In the genomic region with DNA sequence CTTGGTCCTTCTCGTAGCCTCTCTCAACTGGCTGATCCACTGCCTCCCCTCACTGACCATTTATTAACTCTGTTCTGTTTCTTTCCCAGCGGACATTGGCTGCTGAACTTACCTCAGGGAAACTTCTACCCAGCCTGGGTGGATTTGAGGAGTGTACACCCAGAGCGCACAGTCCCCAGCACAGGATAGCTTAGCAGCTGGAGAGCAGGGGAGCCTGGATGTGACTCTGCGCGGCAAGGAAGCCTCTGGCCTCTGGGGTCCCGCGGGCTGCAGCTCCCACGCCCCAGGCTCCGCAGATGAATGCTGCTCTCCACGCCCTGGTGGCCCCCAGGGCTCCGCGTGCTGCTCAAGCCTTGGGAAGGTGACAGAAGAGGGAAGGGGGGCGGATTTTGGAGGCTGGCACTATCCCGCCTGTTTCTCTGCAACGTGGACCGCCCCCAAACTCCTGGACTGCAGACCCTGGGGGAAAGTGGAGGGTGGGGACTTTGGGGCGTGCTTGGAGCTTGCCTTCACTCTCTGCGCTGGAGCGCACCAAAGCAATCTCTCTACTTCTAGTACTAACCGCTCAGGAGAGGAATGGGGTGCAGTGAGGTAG, we compare ENCODE assay signal across 11 mouse cellular contexts. TPM values are rescaled to one million over a fixed set of nuclear protein-coding genes. Genes with fewer than 3 reads are reported as not detected.
A peak's percentile ranks its signal among the peaks of the same experiment; 100 is the strongest.
DNase-seq lines count a peak whose midpoint lies in the region; ATAC-seq and TF ChIP-seq lines count a peak whose summit lies in the region.
"Had no signal": no experiment of that assay in that cellular context is flagged by ENCODE, and none has a peak within 500 bp of the region (broad histone marks: within the 10 kb centered on the region; RNA-seq: fewer than 3 reads in every experiment).

Gene Col6a6, minus strand, starts transcription at position 370 of the 595 bp plus-strand sequence.

- H3K9ac ChIP-seq in lung, embryonic 16.5 days (ENCODE audit: low read length): no peak within 1 kb of the TSS
- H3K9ac ChIP-seq in heart, embryonic 11.5 days (ENCODE audit: low read depth, low read length): 0 out of 2 replicates have a peak within 1 kb of the TSS, but pooled peaks have one; percentile 28
- H3K9ac ChIP-seq in kidney, postnatal 0 days (ENCODE audit: low read depth, low read length): no peak within 1 kb of the TSS

- no peak within 1 kb of the TSS for H3K27ac ChIP-seq in lung, embryonic 16.5 days (ENCODE audit: low read length)
- no peak within 1 kb of the TSS for H3K27ac ChIP-seq in heart, embryonic 11.5 days (ENCODE audit: low read depth, low read length)
- no peak within 1 kb of the TSS for H3K27ac ChIP-seq in kidney, postnatal 0 days

- 0 out of 2 replicates have a peak, but pooled peaks have one; percentile 28 for ATAC-seq in lung, embryonic 16.5 days (ENCODE audit: low read depth)
- no peak; the same call in 1 of the 2 replicates for ATAC-seq in heart, embryonic 11.5 days (replicated peaks; ENCODE audit: insufficient number of reproducible peaks, low FRiP score, low TSS enrichment)
- 0 out of 2 replicates have a peak, but pooled peaks have one; percentile 43 for ATAC-seq in kidney, postnatal 0 days (replicated peaks; ENCODE audit: low FRiP score, low read depth)
- ATAC-seq: Patski had no signal

- H3K9me3 ChIP-seq in lung, embryonic 16.5 days (ENCODE audit: control insufficient read depth, low read length): no peaks in the 10 kb centered on the region
- no peaks in the 10 kb centered on the region for H3K9me3 ChIP-seq in heart, embryonic 11.5 days (replicated peaks; ENCODE audit: control insufficient read depth, low read length)
- no peaks in the 10 kb centered on the region for H3K9me3 ChIP-seq in kidney, postnatal 0 days (replicated peaks; ENCODE audit: low read length)

- DNase-seq in lung, postnatal 14 days: no peak
- DNase-seq in kidney, postnatal 0 days (ENCODE audit: low spot score): peak; percentile 21
- no peak for DNase-seq in spleen, postnatal 14 days (ENCODE audit: low spot score in 2 of 2)
- DNase-seq in urinary bladder, postnatal 14 days (ENCODE audit: low spot score): no peak
- DNase-seq in left cerebral cortex, postnatal 14 days (ENCODE audit: low spot score in 2 of 2): no peak
- DNase-seq in B cell, adult 2 months: no peak
- DNase-seq: layer of hippocampus, postnatal 36 days had no signal

- H3K4me1 ChIP-seq in lung, embryonic 16.5 days (replicated peaks; ENCODE audit: control insufficient read depth, insufficient read depth, low read length): peaks cover 4% of the 10 kb centered on the region; the same call in 1 of the 2 replicates
- H3K4me1 ChIP-seq in heart, embryonic 11.5 days (ENCODE audit: control insufficient read depth, insufficient read depth, low read length): no peaks in the 10 kb centered on the region
- peaks cover 4% of the 10 kb centered on the region; the same call in 1 of the 2 replicates for H3K4me1 ChIP-seq in kidney, postnatal 0 days (replicated peaks; ENCODE audit: insufficient read depth, low read length)

- no peak for TF ChIP-seq CTCF in kidney, postnatal 0 days (IDR thresholded peaks at IDR 0.05; ENCODE audit: low read depth)

- WGBS in lung, embryonic 16.5 days: 10% methylated on average over 20 of the region's 20 CpGs
- WGBS in heart, embryonic 11.5 days (ENCODE audit: insufficient replicate concordance): 15% methylated on average over 20 of the region's 20 CpGs
- 8% methylated on average over 20 of the region's 20 CpGs for WGBS in kidney, postnatal 0 days

- H3K4me3 ChIP-seq in lung, embryonic 16.5 days (ENCODE audit: low read length): no peak within 1 kb of the TSS
- H3K4me3 ChIP-seq in heart, embryonic 11.5 days (ENCODE audit: low read depth, low read length): peak within 1 kb of the TSS; percentile 18; the same call in 1 of the 2 replicates
- H3K4me3 ChIP-seq in kidney, postnatal 0 days (replicated peaks; ENCODE audit: low read depth, low read length): no peak within 1 kb of the TSS

- H3K36me3 ChIP-seq in lung, embryonic 16.5 days (ENCODE audit: control insufficient read depth, insufficient read depth, low read length): no peaks in the 10 kb centered on the region
- H3K36me3 ChIP-seq in heart, embryonic 11.5 days (ENCODE audit: control insufficient read depth, insufficient read depth, low read length): no peaks in the 10 kb centered on the region
- H3K36me3 ChIP-seq in kidney, postnatal 0 days (ENCODE audit: insufficient read depth, low read length): no peaks in the 10 kb centered on the region

- H3K4me2 ChIP-seq in lung, embryonic 16.5 days (ENCODE audit: low read depth, low read length): peak within 1 kb of the TSS; percentile 0; the same call in 1 of the 2 replicates
- peak within 1 kb of the TSS; percentile 54 for H3K4me2 ChIP-seq in heart, embryonic 11.5 days
- H3K4me2 ChIP-seq in kidney, postnatal 0 days (ENCODE audit: low read length): peak within 1 kb of the TSS; percentile 52

- H3K27me3 ChIP-seq in lung, embryonic 16.5 days (ENCODE audit: control insufficient read depth, insufficient read depth, low read depth, low read length): peaks cover 3% of the 10 kb centered on the region; the same call in 1 of the 2 replicates
- peaks cover 24% of the 10 kb centered on the region for H3K27me3 ChIP-seq in heart, embryonic 11.5 days (ENCODE audit: control insufficient read depth, insufficient read depth, low read length)
- no peaks in the 10 kb centered on the region for H3K27me3 ChIP-seq in kidney, postnatal 0 days (ENCODE audit: insufficient read depth, low read length)

- intact Hi-C loops in left cerebral cortex, postnatal 14 days (cut with DNase I): no loop called here

RNA-seq across cellular contexts. Expression of gene Col6a6, which starts in this region (rescaled TPM):
- polyA plus RNA-seq in lung, embryonic 16.5 days (2015; fragmentation: Nextera tagmentation; extraction: Ambion mirVana): 1.3 and 1.7 TPM in 2 replicates
- polyA plus RNA-seq in heart, embryonic 11.5 days (2014; fragmentation: Nextera tagmentation; extraction: Ambion mirVana): 0.38 and 0.69 TPM in 2 replicates
- polyA plus RNA-seq in kidney, postnatal 0 days (2015; fragmentation: Nextera tagmentation; extraction: Ambion mirVana): 0.19 and 0.21 TPM in 2 replicates
- under 1 TPM; 0.49 to 0.51 TPM for total RNA-seq in left cerebral cortex, postnatal 14 days (2021)
- total RNA-seq: common myeloid progenitor, adult 5-6 weeks had no signal
- polyA plus RNA-seq: Patski had no signal

Comparison
In these comparisons a context has a peak if more than half of its experiments do, and no peak if none do; other contexts are left out.
1. Peak in DNase-seq, ATAC-seq and H3K4me2 ChIP-seq in kidney, postnatal 0 days; RNA of the gene not detected or under 1 TPM.
2. H3K4me2 ChIP-seq: peak in every context shown above with its lines; median percentile 54 in heart, embryonic 11.5 days; 52 in kidney, postnatal 0 days; 0 in lung, embryonic 16.5 days.